8 mouse cellular contexts compared by ENCODE assay signal in genomic region chr10:128646139-128647089, GRCm38 (mm10). TPM values are rescaled to one million over a fixed set of nuclear protein-coding genes. Genes with fewer than 3 reads are reported as not detected.
A peak's percentile ranks its signal among the peaks of the same experiment; 100 is the strongest.
DNase-seq lines count a peak whose midpoint lies in the region; ATAC-seq and TF ChIP-seq lines count a peak whose summit lies in the region.

No protein-coding gene starts in this region.

- H3K9ac ChIP-seq in ES-Bruce4 (ENCODE audit: low read depth, poor library complexity, severe bottlenecking) = peak overlapping the region; percentile 34
- H3K9ac ChIP-seq in forebrain, embryonic 16.5 days (replicated peaks; ENCODE audit: low read depth, low read length) = peak overlapping the region; percentile 57
- peak overlapping the region; percentile 68 for H3K9ac ChIP-seq in hindbrain, embryonic 14.5 days
- H3K9ac ChIP-seq in stomach, embryonic 16.5 days (ENCODE audit: low read length) = peak overlapping the region; percentile 71

- WGBS in forebrain, embryonic 16.5 days = 9% methylated on average over 11 of the region's 13 CpGs
- WGBS in hindbrain, embryonic 14.5 days = 4% methylated on average over 10 of the region's 13 CpGs
- 5% methylated on average over 12 of the region's 13 CpGs for WGBS in midbrain, embryonic 10.5 days
- WGBS in stomach, embryonic 16.5 days = 6% methylated on average over 12 of the region's 13 CpGs

- peak overlapping the region; percentile 59 for H3K4me3 ChIP-seq in ES-Bruce4 (ENCODE audit: low read depth, low read length)
- H3K4me3 ChIP-seq in forebrain, embryonic 16.5 days (replicated peaks; ENCODE audit: low read length) = peak overlapping the region; percentile 49
- peak overlapping the region; percentile 50 for H3K4me3 ChIP-seq in hindbrain, embryonic 14.5 days (replicated peaks; ENCODE audit: low read length)
- H3K4me3 ChIP-seq in midbrain, embryonic 10.5 days = peak overlapping the region; percentile 61
- peak overlapping the region; percentile 58; the same call in 1 of the 2 replicates for H3K4me3 ChIP-seq in stomach, embryonic 16.5 days (replicated peaks; ENCODE audit: low read length)

- no peaks in the 10 kb centered on the region; the same call in 1 of the 2 replicates for H3K9me3 ChIP-seq in ES-Bruce4 (replicated peaks; ENCODE audit: control insufficient read depth, insufficient read depth, low read length, poor library complexity, severe bottlenecking)
- no peaks in the 10 kb centered on the region for H3K9me3 ChIP-seq in forebrain, embryonic 16.5 days (ENCODE audit: control insufficient read depth, low read length)
- no peaks in the 10 kb centered on the region for H3K9me3 ChIP-seq in hindbrain, embryonic 14.5 days (ENCODE audit: control insufficient read depth, low read length)
- H3K9me3 ChIP-seq in midbrain, embryonic 10.5 days (replicated peaks) = no peaks in the 10 kb centered on the region
- H3K9me3 ChIP-seq in stomach, embryonic 16.5 days (replicated peaks; ENCODE audit: control insufficient read depth, low read length) = no peaks in the 10 kb centered on the region

- ATAC-seq in forebrain, embryonic 16.5 days = peak; percentile 76
- ATAC-seq in hindbrain, embryonic 14.5 days (ENCODE audit: low FRiP score) = peak; percentile 84
- ATAC-seq in stomach, embryonic 16.5 days (ENCODE audit: insufficient read depth, low FRiP score) = peak; percentile 67; the same call in 1 of the 2 replicates

- peaks cover 2% of the 10 kb centered on the region for H3K4me1 ChIP-seq in ES-Bruce4 (ENCODE audit: control insufficient read depth, insufficient read depth, low read length)
- peaks cover 18% of the 10 kb centered on the region for H3K4me1 ChIP-seq in forebrain, embryonic 16.5 days (replicated peaks; ENCODE audit: control insufficient read depth, insufficient read depth, low read length)
- H3K4me1 ChIP-seq in hindbrain, embryonic 14.5 days (replicated peaks; ENCODE audit: control insufficient read depth, insufficient read depth, low read length) = peaks cover 28% of the 10 kb centered on the region
- peaks cover 38% of the 10 kb centered on the region for H3K4me1 ChIP-seq in midbrain, embryonic 10.5 days
- peaks cover 7% of the 10 kb centered on the region; the same call in 1 of the 2 replicates for H3K4me1 ChIP-seq in stomach, embryonic 16.5 days (ENCODE audit: control insufficient read depth, insufficient read depth, low read length)

- TF ChIP-seq EP300 in ES-Bruce4 (IDR thresholded peaks at IDR 0.05; ENCODE audit: insufficient read depth, low read depth, low read length) = no peak

- no peak for TF ChIP-seq POLR2A in ES-Bruce4 (IDR thresholded peaks at IDR 0.05; ENCODE audit: insufficient read depth, low read length)

- H3K4me2 ChIP-seq in forebrain, embryonic 16.5 days (ENCODE audit: low read length) = peak overlapping the region; percentile 50
- H3K4me2 ChIP-seq in hindbrain, embryonic 14.5 days (replicated peaks) = peak overlapping the region; percentile 67
- H3K4me2 ChIP-seq in stomach, embryonic 16.5 days (ENCODE audit: low read depth, low read length) = peak overlapping the region; percentile 74

- peak; percentile 35 for DNase-seq in cerebellum, adult 11 months
- peak; percentile 75 for DNase-seq in hindbrain, embryonic 14.5 days (ENCODE audit: low spot score)
- DNase-seq in left cerebral cortex, postnatal 25 days (ENCODE audit: low spot score in 2 of 2) = peak; percentile 53 to 58
- DNase-seq in midbrain, embryonic 10.5 days (ENCODE audit: low spot score) = peak; percentile 62
- no peak for DNase-seq in gastrocnemius, postnatal 25 days

- TF ChIP-seq CTCF in ES-Bruce4 (IDR thresholded peaks at IDR 0.05; ENCODE audit: low read depth, low read length) = no peak

- no peaks in the 10 kb centered on the region for H3K27me3 ChIP-seq in ES-Bruce4 (ENCODE audit: control insufficient read depth, insufficient read depth, low read length, poor library complexity, severe bottlenecking)
- no peaks in the 10 kb centered on the region for H3K27me3 ChIP-seq in forebrain, embryonic 16.5 days (replicated peaks; ENCODE audit: control insufficient read depth, insufficient read depth, low read length)
- H3K27me3 ChIP-seq in hindbrain, embryonic 14.5 days (ENCODE audit: control insufficient read depth, insufficient read depth, low read length) = no peaks in the 10 kb centered on the region
- peaks cover 18% of the 10 kb centered on the region for H3K27me3 ChIP-seq in midbrain, embryonic 10.5 days (ENCODE audit: low read depth, poor library complexity, severe bottlenecking)
- H3K27me3 ChIP-seq in stomach, embryonic 16.5 days (ENCODE audit: control insufficient read depth, insufficient read depth, low read length) = no peaks in the 10 kb centered on the region

- H3K27ac ChIP-seq in ES-Bruce4 (ENCODE audit: insufficient read depth, low read length) = no peak overlapping the region
- peak overlapping the region; percentile 79 for H3K27ac ChIP-seq in forebrain, embryonic 16.5 days (ENCODE audit: low read length)
- peak overlapping the region; percentile 94 for H3K27ac ChIP-seq in hindbrain, embryonic 14.5 days
- H3K27ac ChIP-seq in midbrain, embryonic 10.5 days (replicated peaks) = peak overlapping the region; percentile 81
- H3K27ac ChIP-seq in stomach, embryonic 16.5 days (ENCODE audit: low read length) = peak overlapping the region; percentile 70

- no peaks in the 10 kb centered on the region for H3K36me3 ChIP-seq in ES-Bruce4 (ENCODE audit: control insufficient read depth, insufficient read depth, low read length, poor library complexity, severe bottlenecking)
- H3K36me3 ChIP-seq in forebrain, embryonic 16.5 days (ENCODE audit: control insufficient read depth, insufficient read depth) = 0 out of 2 replicates have a peak, but pooled peaks cover 3% of the 10 kb centered on the region
- peaks cover 16% of the 10 kb centered on the region; the same call in 1 of the 2 replicates for H3K36me3 ChIP-seq in hindbrain, embryonic 14.5 days (replicated peaks; ENCODE audit: control insufficient read depth, insufficient read depth)
- H3K36me3 ChIP-seq in midbrain, embryonic 10.5 days = peaks cover 6% of the 10 kb centered on the region
- no peaks in the 10 kb centered on the region for H3K36me3 ChIP-seq in stomach, embryonic 16.5 days (ENCODE audit: control insufficient read depth, insufficient read depth, low read length)

- intact Hi-C loops in left cerebral cortex, postnatal 25 days (cut with DNase I) = no loop called here

RNA-seq across cellular contexts. Expression of gene Ikzf4, which starts 0.6 kb away (rescaled TPM):
- 9.8 and 11.6 TPM in 2 replicates for polyA plus RNA-seq in ES-Bruce4 (2011; ENCODE audit: insufficient read depth, insufficient read length, low read depth, missing spikeins)
- 9.0 and 15.6 TPM in 2 replicates for polyA plus RNA-seq in forebrain, embryonic 16.5 days (2015; fragmentation: Nextera tagmentation; extraction: Ambion mirVana)
- polyA plus RNA-seq in hindbrain, embryonic 14.5 days (2014; fragmentation: Nextera tagmentation; extraction: Ambion mirVana) = 17.2 and 18.1 TPM in 2 replicates
- total RNA-seq in left cerebral cortex, postnatal 25 days (2021) = 10 to 100 TPM; 17.9 to 18.9 TPM
- 2.8 and 3.6 TPM in 2 replicates for polyA plus RNA-seq in midbrain, embryonic 10.5 days (2016; fragmentation: Nextera tagmentation; extraction: Ambion mirVana)
- polyA plus RNA-seq in stomach, embryonic 16.5 days (2015; fragmentation: Nextera tagmentation; extraction: Ambion mirVana) = 2.1 and 2.5 TPM in 2 replicates
- 1 to 10 TPM in 1 of 2 experiments, under 1 TPM in 1; 0.35 to 1.6 TPM for total RNA-seq in gastrocnemius, postnatal 25 days (2021)

RNA-seq across cellular contexts. Expression of gene Rps26, which starts 19.9 kb away (rescaled TPM):
- polyA plus RNA-seq in ES-Bruce4 (2011; ENCODE audit: insufficient read depth, insufficient read length, low read depth, missing spikeins) = 1,832 and 1,959 TPM in 2 replicates
- polyA plus RNA-seq in forebrain, embryonic 16.5 days (2015; fragmentation: Nextera tagmentation; extraction: Ambion mirVana) = 358 and 398 TPM in 2 replicates
- 450 and 573 TPM in 2 replicates for polyA plus RNA-seq in hindbrain, embryonic 14.5 days (2014; fragmentation: Nextera tagmentation; extraction: Ambion mirVana)
- total RNA-seq in left cerebral cortex, postnatal 25 days (2021) = 100 to 1,000 TPM; 235 to 247 TPM
- 460 and 529 TPM in 2 replicates for polyA plus RNA-seq in midbrain, embryonic 10.5 days (2016; fragmentation: Nextera tagmentation; extraction: Ambion mirVana)
- polyA plus RNA-seq in stomach, embryonic 16.5 days (2015; fragmentation: Nextera tagmentation; extraction: Ambion mirVana) = 553 and 704 TPM in 2 replicates
- 100 to 1,000 TPM; 286 to 348 TPM for total RNA-seq in gastrocnemius, postnatal 25 days (2021)

RNA-seq across cellular contexts. Expression of gene Suox, which starts 27.5 kb away (rescaled TPM):
- polyA plus RNA-seq in ES-Bruce4 (2011; ENCODE audit: insufficient read depth, insufficient read length, low read depth, missing spikeins) = 14.3 and 14.4 TPM in 2 replicates
- polyA plus RNA-seq in forebrain, embryonic 16.5 days (2015; fragmentation: Nextera tagmentation; extraction: Ambion mirVana) = 11.2 and 12.7 TPM in 2 replicates
- polyA plus RNA-seq in hindbrain, embryonic 14.5 days (2014; fragmentation: Nextera tagmentation; extraction: Ambion mirVana) = 11.5 and 12.7 TPM in 2 replicates
- total RNA-seq in left cerebral cortex, postnatal 25 days (2021) = 10 to 100 TPM; 10.8 to 12.3 TPM
- 13.9 and 14.9 TPM in 2 replicates for polyA plus RNA-seq in midbrain, embryonic 10.5 days (2016; fragmentation: Nextera tagmentation; extraction: Ambion mirVana)
- polyA plus RNA-seq in stomach, embryonic 16.5 days (2015; fragmentation: Nextera tagmentation; extraction: Ambion mirVana) = 17.7 and 24.4 TPM in 2 replicates
- total RNA-seq in gastrocnemius, postnatal 25 days (2021) = 10 to 100 TPM; 17.7 to 20.7 TPM

RNA-seq across cellular contexts. Expression of gene Rab5b, which starts 49.6 kb away (rescaled TPM):
- polyA plus RNA-seq in ES-Bruce4 (2011; ENCODE audit: insufficient read depth, insufficient read length, low read depth, missing spikeins) = 79.0 and 83.6 TPM in 2 replicates
- 128 and 131 TPM in 2 replicates for polyA plus RNA-seq in forebrain, embryonic 16.5 days (2015; fragmentation: Nextera tagmentation; extraction: Ambion mirVana)
- 95.6 and 109 TPM in 2 replicates for polyA plus RNA-seq in hindbrain, embryonic 14.5 days (2014; fragmentation: Nextera tagmentation; extraction: Ambion mirVana)
- total RNA-seq in left cerebral cortex, postnatal 25 days (2021) = 100 to 1,000 TPM; 125 to 132 TPM
- polyA plus RNA-seq in midbrain, embryonic 10.5 days (2016; fragmentation: Nextera tagmentation; extraction: Ambion mirVana) = 73.3 and 86.3 TPM in 2 replicates
- 85.1 and 87.8 TPM in 2 replicates for polyA plus RNA-seq in stomach, embryonic 16.5 days (2015; fragmentation: Nextera tagmentation; extraction: Ambion mirVana)
- 10 to 100 TPM; 78.9 to 80.0 TPM for total RNA-seq in gastrocnemius, postnatal 25 days (2021)

RNA-seq across cellular contexts. Expression of gene Erbb3, which starts 57.0 kb away (rescaled TPM):
- 39.4 and 41.7 TPM in 2 replicates for polyA plus RNA-seq in ES-Bruce4 (2011; ENCODE audit: insufficient read depth, insufficient read length, low read depth, missing spikeins)
- polyA plus RNA-seq in forebrain, embryonic 16.5 days (2015; fragmentation: Nextera tagmentation; extraction: Ambion mirVana) = 0.46 and 0.62 TPM in 2 replicates
- polyA plus RNA-seq in hindbrain, embryonic 14.5 days (2014; fragmentation: Nextera tagmentation; extraction: Ambion mirVana) = 1.5 and 1.8 TPM in 2 replicates
- 1 to 10 TPM; 5.8 to 7.6 TPM for total RNA-seq in left cerebral cortex, postnatal 25 days (2021)
- polyA plus RNA-seq in midbrain, embryonic 10.5 days (2016; fragmentation: Nextera tagmentation; extraction: Ambion mirVana) = 0.72 and 1.4 TPM in 2 replicates
- polyA plus RNA-seq in stomach, embryonic 16.5 days (2015; fragmentation: Nextera tagmentation; extraction: Ambion mirVana) = 32.0 and 38.0 TPM in 2 replicates
- total RNA-seq in gastrocnemius, postnatal 25 days (2021) = 1 to 10 TPM; 3.3 to 4.3 TPM
